Mouse (Mus musculus): ENCODE measurements around the gene Pdcd2.

DNA sequence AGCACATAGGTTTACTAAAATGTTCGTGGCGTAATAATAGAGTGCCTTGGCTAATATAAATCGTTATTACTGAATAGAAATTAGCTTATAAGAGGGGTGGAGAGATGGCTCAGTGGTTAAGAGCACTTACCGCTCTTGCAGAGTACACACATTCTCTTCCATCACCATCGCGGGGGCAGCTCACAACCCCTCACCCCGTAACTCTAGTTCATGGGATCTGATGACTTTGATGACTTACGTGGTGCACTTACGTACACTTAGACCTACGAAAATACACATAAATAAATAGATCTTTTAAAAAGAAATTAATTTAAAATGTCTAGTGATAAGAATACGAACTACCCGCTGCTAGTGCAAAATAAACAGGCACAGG lies 37.8 kb upstream of the Pdcd2 start:
- TF ChIP-seq CTCF (IDR thresholded peaks at IDR 0.05; ENCODE audit: borderline replicate concordance, control insufficient read depth, extremely low read depth, insufficient read depth, low read length, poor library complexity) (no peak), POLR2A (IDR thresholded peaks at IDR 0.05; ENCODE audit: control insufficient read depth, extremely low read depth, insufficient read depth, low read length, poor library complexity) (no peak)

Data from thymus, adult 2 months (tissue).